ENCODE assay signal across 23 mouse cellular contexts in the genomic region with DNA sequence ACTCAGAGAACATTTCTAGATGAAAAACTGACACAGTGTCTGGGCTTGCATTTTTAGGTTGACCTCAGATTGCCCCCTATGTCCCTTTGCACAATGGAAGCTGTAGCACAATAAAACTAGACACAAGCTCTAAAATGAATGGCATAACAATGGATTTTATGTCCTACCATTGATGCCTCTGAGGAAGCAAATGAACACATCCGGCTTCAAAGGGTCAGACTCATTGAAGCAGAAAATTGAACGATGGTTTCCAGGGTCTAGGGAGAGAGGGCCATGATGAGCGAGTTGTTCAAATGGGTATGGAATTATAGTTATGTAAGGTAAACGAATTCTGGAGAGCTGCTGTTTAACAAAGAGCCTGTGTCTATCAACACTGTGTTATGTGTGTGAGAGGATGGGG.
DNase-seq lines count a peak whose midpoint lies in the region; ATAC-seq lines count a peak whose summit lies in the region.
"Had no signal": no experiment of that assay in that cellular context is flagged by ENCODE, and none has a peak within 500 bp of the region (broad histone marks: within the 10 kb centered on the region; RNA-seq: fewer than 3 reads in every experiment).

No protein-coding gene starts in this region.

- peak; percentile 29 for DNase-seq in R1 (ENCODE audit: low read depth, low spot score)
- DNase-seq in embryo, embryonic 10.5 days (ENCODE audit: low spot score): peak; percentile 16
- DNase-seq in retina, embryonic 14.5 days (ENCODE audit: low spot score): peak; percentile 27
- no peak for DNase-seq in natural killer cell, adult 2 months (ENCODE audit: low spot score in 2 of 2)
- no peak for DNase-seq in layer of hippocampus, adult 18-20 months (ENCODE audit: low spot score in 2 of 2)
- DNase-seq: adrenal gland, adult 8-10 months; adrenal gland, postnatal 25 days; cerebellum, adult 11-12 months; cerebellum, adult 8-10 months; cerebellum, postnatal 10 days; cerebellum, postnatal 36 days; forebrain, postnatal 0 days; gastrocnemius, postnatal 25 days; heart, adult 18-20 months; heart, postnatal 14 days; heart, postnatal 4 days had no signal

- no peak for ATAC-seq in megakaryocyte, adult 5-6 weeks (ENCODE audit: poor library complexity, severe bottlenecking)
- ATAC-seq: activated CD4-positive, CD25-positive, alpha-beta regulatory T cell, adult 4 months; CD4-positive, CD25-positive, alpha-beta regulatory T cell, adult 4 months; forebrain, embryonic 14.5 days; forebrain, postnatal 0 days; hindbrain, postnatal 0 days; inflammation-experienced regulatory T-cells, adult 6 months; intestine, embryonic 16.5 days had no signal

Comparison
In these comparisons a context has a peak if more than half of its experiments do, and no peak if none do; other contexts are left out.
1. DNase-seq: peak in R1 (single experiment), embryo, embryonic 10.5 days (single experiment) and retina, embryonic 14.5 days (single experiment); none in natural killer cell, adult 2 months (0 of 2) and layer of hippocampus, adult 18-20 months (0 of 2).